Mouse (Mus musculus) left cerebral cortex, postnatal 14 days (tissue): Measurements from ENCODE around the gene Maml3. TPM values are rescaled to one million over a fixed set of nuclear protein-coding genes. Genes with fewer than 3 reads are reported as not detected.

Source experiments
- DNase-seq, 2 experiments: peaks; one replicate each; pipeline ENCODE4 v3.0.0; 2021 to 2022; ENCODE audit warnings: low spot score in 2 of 2, mixed read lengths in 1 of 2
- intact Hi-C: fragments of 180-260 bp; cut with DNase I; formaldehyde crosslinking; loops from one replicate; pipeline ENCODE4 v1.15.1; 2025
- total RNA-seq, 2 experiments: library from RNA; stranded (reverse); gene quantifications; 2 replicates each; pipeline ENCODE4 v1.2.3; 2021

Gene Maml3
- total RNA-seq, 2 experiments from 2014 or later = 8.2 to 9.7 TPM

DNA sequence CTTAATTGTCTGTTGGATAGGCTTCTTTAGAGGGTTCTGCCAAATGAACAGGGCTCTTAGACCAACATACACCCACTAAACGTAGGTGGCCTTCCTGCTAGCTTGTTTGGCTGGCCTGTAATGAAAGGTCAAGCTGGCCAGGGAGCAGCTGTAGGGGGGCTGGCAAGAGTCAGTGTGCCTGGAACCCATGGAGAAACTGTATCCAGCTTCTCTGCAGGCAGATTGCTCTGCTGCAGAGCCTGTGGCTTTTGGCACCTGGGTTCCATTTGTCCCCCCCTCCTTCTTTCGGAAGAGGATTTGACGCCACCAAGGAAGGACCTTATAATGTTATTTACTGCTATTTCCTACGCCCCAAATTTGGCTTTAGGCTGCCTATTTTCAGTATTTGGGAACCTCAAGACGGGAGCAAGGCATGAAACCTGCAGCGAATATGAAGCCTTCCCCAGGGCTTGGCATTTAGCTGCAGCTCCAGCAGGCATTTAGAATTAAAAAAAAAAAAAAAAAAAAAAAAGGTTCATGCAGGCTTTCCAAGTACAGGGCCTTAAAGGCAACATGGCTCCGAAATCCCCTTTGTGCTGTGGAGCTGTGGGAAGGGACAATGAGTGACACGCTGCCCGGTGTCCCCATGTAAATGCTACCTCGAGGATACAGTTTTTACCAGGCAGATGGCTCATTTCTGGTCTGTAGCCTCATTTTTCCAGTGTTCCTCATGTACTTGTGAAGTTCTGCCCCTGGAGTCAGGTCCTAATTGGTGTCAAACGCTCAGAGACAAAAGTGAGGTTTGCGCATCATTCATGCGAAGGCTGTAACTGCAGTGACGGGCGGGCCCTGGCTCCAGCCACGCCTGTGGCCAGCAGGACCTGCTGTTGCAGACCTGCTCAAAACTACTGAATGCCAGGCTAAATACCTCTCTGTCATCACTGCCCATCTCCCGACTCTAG, 356.2 kb downstream of the Maml3 start:
- intact Hi-C loops = no loop called here

DNA sequence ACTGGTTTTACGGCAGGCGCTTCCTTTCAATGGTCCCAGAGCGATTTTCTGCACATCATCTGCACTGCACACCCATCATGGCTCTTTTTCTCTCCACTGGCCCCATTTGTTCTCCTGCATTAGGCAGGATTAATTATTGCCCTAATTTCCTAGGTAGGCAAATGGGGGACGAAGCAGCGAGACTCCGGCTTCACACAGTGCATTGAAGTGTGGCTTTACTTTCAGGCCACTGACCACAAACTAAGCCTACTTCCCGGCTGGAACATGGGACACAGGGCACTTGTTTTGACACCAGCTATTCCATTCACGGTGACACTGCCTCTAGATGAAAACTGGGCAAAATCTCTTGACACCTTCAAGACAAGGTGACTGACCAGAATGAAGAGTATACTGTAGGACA, 358.1 kb downstream of the Maml3 start:
- intact Hi-C loops = no loop called here
- DNase-seq = no peak

More for the DNA sequence above, 356.2 kb downstream of the Maml3 start:
- DNase-seq = no peak

DNA sequence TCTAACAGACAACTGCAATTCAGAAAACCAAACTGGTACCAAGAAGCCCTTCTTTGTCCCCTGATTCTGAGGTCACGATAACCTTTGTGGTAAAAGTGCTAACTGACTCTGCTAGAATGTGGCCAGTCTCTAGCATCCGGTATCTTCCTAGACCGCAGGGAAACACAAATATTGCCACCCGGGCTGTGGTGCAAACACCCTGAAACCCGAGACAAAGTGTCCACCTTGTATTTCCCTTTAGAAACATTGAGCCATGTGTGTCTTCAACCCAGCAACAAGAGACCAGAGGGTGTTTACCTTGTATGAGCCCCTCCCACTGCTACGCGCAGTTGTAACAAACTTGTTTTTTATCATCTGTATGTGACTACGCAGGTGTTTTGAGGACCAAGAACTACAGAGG, 359.7 kb downstream of the Maml3 start:
- no peak for DNase-seq
- intact Hi-C loops = no loop called here

DNA sequence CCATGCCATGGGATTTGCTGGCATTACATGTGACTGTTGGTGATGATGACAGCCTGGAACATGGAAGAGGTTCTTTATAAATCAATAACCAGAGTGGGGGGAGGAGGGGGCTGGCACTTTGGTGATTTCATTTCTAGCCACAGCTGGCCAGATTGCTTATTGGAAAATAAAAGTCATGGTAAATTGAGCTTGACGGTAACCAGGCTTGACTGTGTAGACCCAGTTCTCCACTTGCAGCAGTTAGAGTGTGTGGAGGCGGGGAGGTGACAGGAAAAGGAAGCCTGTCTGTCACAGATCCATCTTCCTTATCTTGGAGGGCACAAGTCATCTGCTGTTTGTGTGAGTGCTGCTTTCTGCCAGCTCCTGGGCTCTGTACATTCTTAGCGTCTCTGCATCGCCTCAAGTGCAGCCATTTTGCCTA, 360.5 kb downstream of the Maml3 start:
- intact Hi-C loops = no loop called here
- DNase-seq = no peak

DNA sequence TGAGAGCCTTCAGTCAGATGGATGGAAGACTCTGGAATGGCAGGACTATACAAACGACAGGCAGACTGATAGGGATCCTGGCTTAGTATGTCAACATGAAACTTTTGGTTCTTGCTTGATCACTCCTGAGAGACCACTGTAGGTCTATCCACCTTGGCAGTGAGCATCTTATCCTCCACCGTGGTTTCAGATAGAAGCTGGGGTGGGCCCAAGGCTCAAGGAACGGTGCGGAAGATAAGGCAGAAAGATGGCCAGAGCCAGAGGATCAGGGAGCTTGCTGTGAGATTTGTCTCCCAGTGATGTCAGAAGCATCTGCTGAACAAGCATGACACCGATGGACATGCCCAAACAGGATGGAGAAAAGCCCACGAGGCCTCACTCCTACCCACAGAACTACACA, 362.5 kb downstream of the Maml3 start:
- no peak for DNase-seq
- intact Hi-C loops = no loop called here

DNA sequence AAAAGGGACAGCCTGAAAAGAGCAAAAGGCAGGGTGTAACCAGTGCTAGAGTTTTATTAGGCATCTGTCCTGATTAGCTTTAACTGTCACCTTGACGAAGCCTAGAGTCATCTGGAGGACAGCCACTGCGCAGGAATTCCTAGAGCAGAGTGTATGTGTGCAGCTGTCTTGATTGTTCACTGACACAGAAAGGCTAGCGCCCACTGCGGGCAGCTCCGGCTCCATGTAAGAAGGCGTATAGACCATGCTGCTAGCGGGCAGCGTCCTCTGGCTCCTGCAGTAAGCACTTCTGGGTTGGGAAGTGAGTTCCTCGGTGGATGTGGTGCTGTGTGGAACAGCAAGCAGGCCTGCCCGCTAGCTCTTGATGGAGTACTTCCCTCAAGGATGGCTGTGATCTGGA, 363.1 kb downstream of the Maml3 start:
- DNase-seq = no peak
- intact Hi-C loops = no loop called here

DNA sequence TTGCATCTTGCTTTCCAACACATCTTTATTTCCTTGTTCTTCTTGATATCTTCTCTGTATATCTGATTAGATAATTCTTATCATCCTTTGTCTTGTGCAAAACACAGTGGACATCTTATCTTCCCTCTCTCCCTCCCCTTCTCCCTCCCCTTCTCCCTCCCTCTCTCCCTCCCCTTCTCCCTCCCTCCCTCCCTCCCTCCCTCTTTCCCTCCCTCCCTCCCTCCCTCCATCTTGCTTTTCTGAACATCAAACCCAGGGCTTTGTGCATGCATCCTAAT, 365.1 kb downstream of the Maml3 start:
- no peak for DNase-seq
- intact Hi-C loops = no loop called here

DNA sequence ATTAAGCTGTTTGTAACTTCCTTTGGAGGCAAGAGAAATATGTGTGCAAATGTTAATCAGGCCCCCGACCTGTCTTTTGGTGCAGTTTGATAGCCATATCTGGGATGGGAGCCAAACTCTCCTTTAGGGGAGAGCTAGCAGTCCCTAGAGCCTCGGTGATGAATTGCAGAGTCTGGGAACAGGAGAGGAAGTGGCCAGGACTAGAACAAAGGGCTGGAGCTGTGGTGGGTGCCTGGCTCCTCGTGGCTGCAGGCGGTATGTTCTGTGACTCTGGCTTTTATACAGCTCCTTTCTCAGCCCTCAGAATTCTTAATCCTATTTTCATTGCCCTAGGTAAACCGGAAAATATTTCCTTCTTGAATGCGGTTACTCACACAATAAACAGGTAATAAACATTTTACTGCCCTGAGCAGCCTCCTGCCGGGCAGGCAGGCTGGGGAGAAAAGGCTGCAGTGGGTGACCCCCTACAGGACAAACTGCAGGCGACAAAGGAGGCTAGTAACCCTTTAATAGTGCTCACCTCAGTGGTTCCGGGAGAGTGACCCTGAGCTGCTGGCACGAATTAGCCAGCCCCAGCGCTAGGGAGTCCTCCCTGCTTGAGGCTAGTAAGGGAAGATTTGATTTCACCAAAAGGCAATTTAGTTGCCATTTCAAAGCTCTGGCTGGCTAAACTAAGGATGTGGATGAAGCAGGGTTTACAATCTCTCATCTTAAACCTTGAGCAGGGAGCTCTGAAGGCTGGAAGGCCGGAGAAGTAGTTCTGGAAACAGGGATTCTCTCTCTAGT, 365.6 kb downstream of the Maml3 start:
- intact Hi-C loops = no loop called here
- no peak for DNase-seq

DNA sequence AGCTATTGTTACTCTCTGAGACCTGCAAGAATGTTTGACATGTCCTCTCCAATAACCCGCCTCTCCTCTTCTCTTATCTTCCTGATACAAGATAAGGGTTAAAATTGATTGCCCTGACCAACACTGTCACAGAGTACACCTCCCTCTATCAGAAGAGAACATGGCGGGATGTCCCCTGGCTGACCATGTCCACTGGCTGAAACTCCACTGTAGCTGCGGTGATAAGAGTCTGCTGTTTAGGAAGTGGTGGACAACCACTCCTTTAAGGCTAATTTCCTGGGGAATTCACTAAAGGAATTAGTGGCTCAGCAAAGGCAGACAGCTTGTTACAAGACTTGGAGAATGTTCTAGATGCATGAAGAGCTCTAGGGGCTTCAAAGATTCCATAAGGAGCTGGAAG, 371.2 kb downstream of the Maml3 start:
- intact Hi-C loops = no loop called here
- DNase-seq = no peak

DNA sequence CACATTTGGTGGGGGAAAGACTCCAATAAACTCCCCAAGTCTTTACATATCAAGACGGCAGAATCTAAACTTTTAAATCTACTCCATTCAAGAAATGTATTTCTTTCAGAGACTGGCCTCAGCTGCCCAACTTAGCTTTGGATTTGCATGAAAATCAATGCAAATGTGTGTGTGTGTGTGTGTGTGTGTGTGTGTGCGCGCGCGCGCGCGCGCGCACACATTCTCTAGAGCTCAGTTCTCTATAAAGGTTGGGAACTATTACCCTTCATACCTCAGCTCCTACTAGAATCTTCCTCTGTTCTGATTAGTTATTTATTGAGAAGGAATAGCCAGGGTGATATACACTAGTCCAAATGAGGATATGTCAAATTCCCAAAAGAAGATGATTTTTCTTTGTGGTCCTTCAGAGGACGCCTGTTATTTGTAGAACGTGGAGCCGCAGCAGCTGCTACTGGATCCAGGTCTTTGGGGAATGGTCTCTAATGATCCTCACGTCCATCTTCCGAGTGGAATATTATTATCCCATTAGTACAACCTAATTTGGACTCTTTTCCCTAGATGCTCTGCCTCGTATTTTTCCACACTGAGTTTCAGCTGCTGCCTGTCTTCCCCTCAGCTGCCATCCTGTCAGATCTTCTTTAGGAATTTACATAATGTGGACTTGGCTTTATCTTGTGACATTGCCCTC, 372.8 kb downstream of the Maml3 start:
- intact Hi-C loops = no loop called here
- no peak for DNase-seq

DNA sequence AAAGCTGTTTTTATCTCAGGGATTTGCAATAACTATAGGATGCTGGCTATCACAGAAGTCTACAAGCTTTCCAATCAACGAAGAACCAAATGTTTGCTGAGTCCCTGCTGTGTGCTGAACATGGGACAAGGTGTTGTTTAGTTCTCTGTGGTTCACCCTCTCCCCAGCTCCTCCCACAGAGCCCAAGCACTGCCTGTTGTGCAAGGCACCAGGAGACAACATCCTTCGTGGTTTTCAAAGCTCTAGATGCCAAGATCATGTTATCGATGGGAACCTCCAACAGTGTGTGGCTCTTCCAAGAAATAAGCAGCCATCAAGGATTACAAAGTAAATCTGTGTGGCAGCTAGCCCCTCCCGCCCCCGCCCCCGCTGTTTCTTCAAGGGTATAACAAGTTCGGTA, 374.2 kb downstream of the Maml3 start:
- intact Hi-C loops = no loop called here
- no peak for DNase-seq

DNA sequence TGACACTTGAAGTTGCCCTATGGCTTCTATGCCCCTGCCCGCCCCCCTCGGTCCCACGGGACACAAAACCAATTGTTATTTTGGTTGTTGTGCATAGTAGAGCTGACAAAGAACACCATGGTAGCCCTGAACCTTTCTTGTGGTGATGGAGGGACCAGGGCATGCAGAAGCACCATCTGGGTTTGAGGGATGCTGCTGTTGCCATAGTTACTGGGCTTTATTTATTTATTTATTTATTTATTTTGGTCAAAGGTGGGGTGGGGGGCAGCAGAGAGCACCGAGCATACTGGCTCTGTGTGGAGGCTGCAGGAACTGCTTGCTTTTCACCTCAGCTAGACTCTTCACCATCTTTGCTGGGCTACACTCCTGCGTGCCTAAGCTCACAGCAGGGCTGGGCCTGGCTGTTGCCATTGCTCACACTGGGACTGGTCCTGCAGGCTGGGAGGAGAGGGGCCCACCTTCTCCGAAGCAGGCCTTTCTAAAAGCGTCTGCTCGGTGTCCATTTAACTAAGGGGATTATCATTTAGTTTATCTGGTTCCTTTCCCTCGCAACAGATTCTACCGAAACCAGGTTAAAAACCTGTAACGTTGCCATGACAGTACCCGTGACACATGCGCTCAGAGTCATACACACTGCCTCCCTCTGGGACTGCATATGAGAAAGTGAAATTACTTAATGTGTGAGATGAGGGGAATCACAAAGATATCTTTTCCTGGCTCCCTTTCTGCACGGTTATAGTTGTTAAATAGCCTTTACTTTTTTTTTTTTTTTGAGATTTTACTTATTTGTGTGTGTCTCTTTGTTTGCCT, 375.6 kb downstream of the Maml3 start:
- DNase-seq = peak in 1 of 2 experiments; percentile 23
- intact Hi-C loops = no loop called here

DNA sequence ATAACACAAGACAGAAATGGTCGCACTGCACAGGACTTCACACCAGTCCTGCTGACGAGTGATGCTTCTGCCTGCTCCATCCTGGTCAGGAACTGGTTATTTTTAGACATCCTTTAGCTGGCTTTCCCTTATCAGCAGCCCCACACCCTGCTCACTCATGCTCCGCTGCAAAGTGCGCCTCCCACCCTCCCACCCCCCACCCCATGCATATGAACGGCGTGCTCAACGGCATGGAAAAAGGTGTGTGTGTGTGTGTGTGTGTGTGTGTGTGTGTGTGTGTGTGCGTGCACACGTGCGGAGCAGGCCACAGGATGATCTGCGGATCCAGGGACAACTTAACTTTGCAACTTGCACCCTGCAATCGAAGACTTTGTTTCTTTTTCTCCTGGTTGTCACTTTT, 376.4 kb downstream of the Maml3 start:
- no peak for DNase-seq

DNA sequence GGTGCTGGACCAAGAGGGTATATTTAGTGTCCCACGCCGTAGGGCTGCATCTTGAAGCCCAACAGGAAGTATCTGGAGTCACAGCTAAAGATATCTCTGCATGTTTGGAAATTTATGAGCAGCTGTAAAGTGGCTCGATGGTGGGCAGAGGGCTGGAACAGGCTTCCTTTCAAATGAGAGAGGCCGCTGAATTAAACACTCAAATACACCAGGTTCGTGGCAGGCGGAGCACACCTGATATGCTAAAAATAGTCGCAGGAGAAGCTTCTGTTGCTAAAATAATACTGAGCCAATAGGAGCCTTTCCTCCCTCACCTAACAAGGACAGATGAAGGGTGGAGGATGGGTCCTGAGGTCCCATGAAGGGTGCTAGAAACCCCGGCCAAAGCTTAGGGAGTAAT, 376.9 kb downstream of the Maml3 start:
- intact Hi-C loops = no loop called here
- DNase-seq = peak; percentile 31 to 41

More for the DNA sequence above, 376.4 kb downstream of the Maml3 start:
- intact Hi-C loops = no loop called here

DNA sequence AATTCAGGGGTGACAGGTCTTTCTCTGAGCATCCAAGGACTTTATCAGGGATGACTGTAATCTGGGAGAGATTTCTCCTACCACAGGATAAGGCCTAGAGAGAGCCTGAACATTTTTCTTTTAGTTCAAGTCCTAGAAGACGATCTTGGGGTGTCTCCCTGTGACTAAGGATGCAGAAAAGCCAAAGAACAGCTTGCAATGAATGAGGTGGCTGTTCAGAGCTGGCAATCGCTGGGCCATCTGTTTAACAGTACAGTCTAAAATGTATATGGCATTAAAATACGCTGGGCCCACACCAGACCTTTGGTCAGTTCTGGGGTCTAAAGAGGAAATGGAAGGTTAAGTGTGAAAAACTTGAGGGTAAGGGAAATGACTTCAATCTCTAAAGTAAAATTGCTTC, 377.4 kb downstream of the Maml3 start:
- intact Hi-C loops = no loop called here

DNA sequence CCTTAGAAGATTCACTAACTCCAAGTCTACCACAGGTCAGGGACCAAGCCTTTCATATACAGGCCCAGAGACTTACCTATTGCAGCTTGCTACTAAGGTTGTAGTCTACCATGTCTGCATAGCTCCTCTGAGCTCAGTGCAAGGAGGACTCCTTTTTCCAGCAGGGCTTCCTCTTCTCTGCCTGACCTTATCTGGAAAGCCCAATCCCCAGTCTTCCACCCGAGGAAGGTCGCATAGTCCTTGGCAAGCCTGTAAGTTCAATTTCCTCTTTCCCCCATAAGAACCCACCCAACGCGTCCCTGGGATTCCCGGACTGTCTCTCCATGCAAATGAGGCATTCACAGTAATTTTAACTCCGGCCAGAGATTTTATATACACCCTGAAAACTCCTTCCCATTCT, 378.6 kb downstream of the Maml3 start:
- intact Hi-C loops = no loop called here
- DNase-seq = no peak

More for the DNA sequence above, 377.4 kb downstream of the Maml3 start:
- DNase-seq = no peak

DNA sequence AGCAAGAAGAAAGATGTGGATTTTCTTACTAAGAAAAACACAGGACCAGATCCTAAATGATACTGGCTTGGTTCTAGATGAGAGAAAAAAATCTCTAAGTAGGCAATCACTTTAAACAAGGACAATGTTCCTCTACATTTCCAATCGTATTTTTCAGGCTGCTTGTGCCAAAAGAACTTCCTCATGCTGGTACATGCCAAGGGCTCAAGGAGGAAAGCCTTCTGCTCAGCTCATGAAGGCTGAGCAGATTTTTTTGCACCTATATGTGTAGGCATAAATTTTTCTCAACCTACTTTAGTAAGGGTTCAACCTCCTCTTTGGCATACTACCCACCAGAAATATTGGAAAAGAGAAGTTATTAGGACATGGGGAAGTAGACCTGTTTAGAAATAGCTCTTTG, 384.9 kb downstream of the Maml3 start:
- DNase-seq = no peak
- intact Hi-C loops = no loop called here

DNA sequence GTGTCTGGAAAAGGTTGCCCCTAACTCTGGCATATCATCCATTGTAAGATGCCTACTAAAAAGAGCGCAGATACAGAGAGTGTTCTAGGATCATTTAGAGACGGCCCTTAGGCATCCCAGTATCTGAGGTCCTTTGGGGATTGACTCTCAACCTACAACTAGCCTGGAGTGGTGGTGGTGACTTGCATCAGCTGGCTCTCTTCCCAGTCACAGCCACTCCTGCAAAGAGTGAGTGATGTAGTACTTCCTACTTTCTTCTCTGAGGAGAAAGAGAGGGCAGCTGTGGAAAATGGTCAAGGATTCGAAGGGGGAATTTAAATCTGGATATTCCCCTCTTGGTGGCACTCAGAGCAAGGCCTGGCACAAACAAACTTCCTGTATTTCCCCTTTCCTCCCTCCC, 385.5 kb downstream of the Maml3 start:
- DNase-seq = no peak
- intact Hi-C loops = no loop called here

DNA sequence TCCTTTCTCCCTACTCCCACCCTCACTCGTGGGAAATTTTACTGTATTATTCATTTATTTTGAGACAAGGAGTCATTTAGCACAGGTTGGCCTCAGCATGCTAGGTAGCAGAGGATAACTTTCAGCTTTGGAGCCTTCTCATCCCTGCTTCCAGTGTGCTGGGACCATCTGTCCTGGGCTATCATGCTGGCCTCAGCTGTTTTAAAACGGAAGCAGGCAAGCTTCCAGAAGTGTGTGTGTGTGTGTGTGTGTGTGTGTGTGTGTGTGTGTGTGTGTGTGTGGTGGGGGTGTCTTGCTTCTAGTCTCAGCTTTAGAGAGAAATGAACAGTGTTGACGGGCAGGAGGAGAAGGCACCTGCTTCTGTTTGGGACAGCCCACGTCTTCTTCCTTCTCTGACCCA, 387.0 kb downstream of the Maml3 start:
- no peak for DNase-seq
- intact Hi-C loops = no loop called here

DNA sequence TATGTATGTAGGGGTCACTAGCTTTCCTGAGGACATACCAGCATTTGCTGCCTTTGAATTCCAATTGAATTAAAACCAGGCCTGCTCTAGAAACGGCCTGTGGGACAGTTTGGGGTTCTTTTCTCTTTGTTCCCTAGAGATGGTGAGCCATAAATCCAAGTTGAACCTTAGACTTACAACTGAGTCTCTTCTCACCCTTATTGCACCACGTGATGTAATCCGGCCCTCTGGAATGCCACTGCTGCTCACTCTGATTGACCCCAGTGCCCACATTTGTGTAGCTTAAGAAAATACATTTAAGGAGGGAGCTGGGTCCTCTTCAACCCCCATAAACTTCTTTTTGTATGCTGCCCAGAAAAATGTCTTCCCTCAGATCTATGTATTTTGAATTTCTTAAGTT, 387.4 kb downstream of the Maml3 start:
- intact Hi-C loops = no loop called here
- no peak for DNase-seq
